Mouse (Mus musculus) megakaryocyte, embryonic 14.5 days (primary cell): ENCODE results near the gene Hoxc11.

ENCODE experiments used
- FLI1 ChIP-seq: IDR thresholded peaks from 2 replicates; pipeline ENCODE4 v1.6.1; 2012; ENCODE audit warnings: low read length, inconsistent platforms, mixed read lengths
- GATA1 ChIP-seq: IDR thresholded peaks from 3 replicates; pipeline ENCODE4 v1.6.1; 2012; ENCODE audit warnings: mixed read lengths, low read length, inconsistent platforms, borderline replicate concordance

GRCm38 (mm10) chr15:103002156-103002555 is 47.9 kb downstream of the Hoxc11 start:
- TF ChIP-seq GATA1 (no peak), FLI1 (no peak)
